Mouse (Mus musculus): ENCODE data around the gene Kirrel2. TPM values are rescaled to one million over a fixed set of nuclear protein-coding genes. Genes with fewer than 3 reads are reported as not detected.
"Not testable (repeated sequence)": the region's sequence is repeated elsewhere in the genome, so short reads cannot be mapped to it uniquely, and the experiment has no call there.

Gene Kirrel2
- not detected in 2 replicates for total RNA-seq (2015)
- not detected in 2 replicates for total RNA-seq (2017)

GRCm38 (mm10) chr7:30457629-30458330 is at the start of gene Kirrel2, which contains the start of gene Nphs1:
Gene Kirrel2, minus strand, starts transcription at chr7:30457690.
Gene Nphs1, plus strand, starts transcription at chr7:30458315.
- no peak for ATAC-seq (replicated peaks; ENCODE audit: poor library complexity)

- ATAC-seq (replicated peaks; ENCODE audit: poor library complexity) = not testable (repeated sequence)
Observed at GRCm38 (mm10) chr7:30501159-30501558, 43.7 kb upstream of the Kirrel2 start.

- ATAC-seq (replicated peaks; ENCODE audit: poor library complexity) = not testable (repeated sequence)
Observed at GRCm38 (mm10) chr7:30495506-30496042, 38.1 kb upstream of the Kirrel2 start.

- no peak for ATAC-seq (replicated peaks; ENCODE audit: poor library complexity)
Observed at GRCm38 (mm10) chr7:30493401-30493931, 36.0 kb upstream of the Kirrel2 start, which contains the start of gene Prodh2. Gene Prodh2, plus strand, starts transcription at chr7:30493622.

- ATAC-seq (replicated peaks; ENCODE audit: poor library complexity) = peak; percentile 92
Observed at GRCm38 (mm10) chr7:30492765-30493164, 35.3 kb upstream of the Kirrel2 start.

DNA sequence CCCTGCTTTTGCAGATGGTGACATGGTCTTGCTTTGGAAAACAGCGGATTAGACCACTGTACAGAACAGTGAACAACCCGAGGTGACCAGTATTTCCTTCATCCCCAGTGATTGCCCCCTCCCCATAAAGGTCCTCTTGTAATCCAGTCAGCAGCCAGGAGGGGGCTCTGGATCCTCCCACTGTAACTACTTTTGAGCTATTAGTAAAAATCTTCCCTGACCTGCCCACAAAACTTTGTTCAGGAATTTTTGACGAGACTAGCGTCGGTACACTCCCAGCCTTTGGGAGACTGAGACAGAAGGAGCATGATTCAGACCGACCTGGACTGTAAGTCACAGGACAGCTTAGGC is 33.4 kb upstream of the Kirrel2 start:
- no peak for ATAC-seq (replicated peaks; ENCODE audit: poor library complexity)

DNA sequence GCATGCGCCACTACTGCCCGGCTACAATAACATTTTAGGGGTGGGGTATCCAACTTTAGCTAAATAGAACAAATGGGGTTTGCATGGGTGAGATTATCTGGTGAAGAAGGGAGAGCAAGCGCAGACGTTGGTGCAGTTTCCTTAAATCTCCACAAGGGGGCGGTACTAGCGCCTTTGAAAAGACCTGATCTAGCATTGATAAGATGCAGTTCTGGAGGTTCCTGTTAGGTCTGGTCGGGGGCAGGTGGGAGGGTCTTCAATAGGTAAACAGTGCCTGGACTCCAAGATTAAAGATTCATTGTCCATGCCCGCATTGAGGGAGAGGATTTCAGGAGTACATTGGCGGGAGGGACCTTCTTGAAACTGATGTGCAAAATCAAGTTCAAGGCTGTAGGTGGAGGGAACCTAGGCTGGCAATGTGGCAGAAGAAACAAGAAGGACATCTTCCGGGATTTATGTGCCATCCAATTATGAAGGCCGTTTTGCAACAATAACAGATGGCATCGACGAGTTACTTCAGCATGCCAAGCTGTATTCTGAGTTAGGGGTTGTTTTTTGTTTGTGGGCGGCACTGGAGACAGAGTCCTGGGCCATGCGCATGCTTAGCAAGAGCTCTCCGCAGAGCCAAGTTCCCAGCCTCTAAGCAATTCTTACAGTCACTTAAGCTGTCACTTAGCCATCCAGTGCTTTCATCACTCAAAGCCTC is 32.9 kb upstream of the Kirrel2 start:
- peak; percentile 64 for ATAC-seq (replicated peaks; ENCODE audit: poor library complexity)

- peak; percentile 64 for ATAC-seq (replicated peaks; ENCODE audit: poor library complexity)
Observed at GRCm38 (mm10) chr7:30484250-30484649, 26.8 kb upstream of the Kirrel2 start.

DNA sequence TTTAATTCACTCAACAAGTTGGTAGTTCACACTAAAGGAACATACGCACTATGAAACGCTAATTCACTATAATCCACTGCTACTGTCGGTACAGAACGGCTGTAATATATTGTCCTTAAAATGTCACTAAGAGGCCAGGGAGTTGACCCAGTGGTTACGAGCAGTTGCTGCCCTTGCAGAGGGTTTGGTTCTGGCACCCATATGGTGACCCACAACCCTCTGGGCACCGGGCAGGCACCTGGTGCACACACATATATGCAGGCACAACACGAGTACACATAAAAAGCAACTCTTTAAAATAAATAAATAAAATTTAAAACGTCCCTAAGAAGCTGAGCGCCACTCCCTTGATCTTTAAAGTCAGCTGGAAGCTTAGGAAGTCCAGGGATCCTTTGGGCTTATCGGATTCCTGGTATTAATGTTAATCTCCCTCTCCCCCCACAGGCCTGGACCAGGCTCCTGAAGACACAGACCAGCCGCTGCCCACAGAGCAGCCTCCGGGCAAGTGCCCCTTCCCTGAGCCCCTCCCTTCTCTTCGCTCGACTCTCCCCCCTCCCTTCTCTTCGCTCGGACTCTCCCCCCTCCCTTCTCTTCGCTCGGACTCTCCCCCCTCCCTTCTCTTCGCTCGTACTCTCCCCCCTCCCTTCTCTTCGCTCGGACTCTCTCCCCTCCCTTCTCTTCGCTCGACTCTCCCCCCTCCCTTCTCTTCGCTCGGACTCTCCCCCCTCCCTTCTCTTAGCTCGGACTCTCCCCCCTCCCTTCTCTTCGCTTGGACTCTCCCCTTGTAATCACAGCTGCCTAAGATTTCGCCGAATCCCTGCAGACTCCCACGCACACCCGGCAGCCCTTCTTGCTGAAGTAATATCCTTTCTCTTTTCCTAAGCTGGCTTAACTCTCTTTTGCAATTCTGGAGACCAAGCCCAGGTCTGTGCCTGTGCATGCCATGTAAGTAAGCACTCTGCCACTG is 20.2 kb upstream of the Kirrel2 start:
- ATAC-seq (replicated peaks; ENCODE audit: poor library complexity) = no peak

DNA sequence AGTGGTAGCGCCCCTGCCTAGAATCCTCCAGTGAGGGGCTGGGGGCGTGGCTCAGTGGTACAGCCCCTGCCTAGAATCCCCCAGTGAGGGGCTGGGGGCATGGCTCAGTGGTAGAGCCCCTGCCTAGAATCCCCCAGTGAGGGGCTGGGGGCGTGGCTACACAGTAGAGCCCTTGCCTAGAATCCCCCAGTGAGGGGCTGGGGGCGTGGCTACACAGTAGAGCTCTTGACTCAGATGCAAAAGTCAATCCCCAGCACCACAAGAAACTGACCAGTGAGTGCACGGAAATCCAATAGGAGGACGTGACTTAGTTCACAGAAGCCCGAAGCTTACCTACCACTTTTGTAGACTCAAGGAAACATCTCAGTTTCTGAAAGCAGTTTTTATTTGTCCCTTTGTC is 18.6 kb upstream of the Kirrel2 start:
- not testable (repeated sequence) for ATAC-seq (replicated peaks; ENCODE audit: poor library complexity)

GRCm38 (mm10) chr7:30474999-30475398 is 17.5 kb upstream of the Kirrel2 start:
- ATAC-seq (replicated peaks; ENCODE audit: poor library complexity) = no peak

DNA sequence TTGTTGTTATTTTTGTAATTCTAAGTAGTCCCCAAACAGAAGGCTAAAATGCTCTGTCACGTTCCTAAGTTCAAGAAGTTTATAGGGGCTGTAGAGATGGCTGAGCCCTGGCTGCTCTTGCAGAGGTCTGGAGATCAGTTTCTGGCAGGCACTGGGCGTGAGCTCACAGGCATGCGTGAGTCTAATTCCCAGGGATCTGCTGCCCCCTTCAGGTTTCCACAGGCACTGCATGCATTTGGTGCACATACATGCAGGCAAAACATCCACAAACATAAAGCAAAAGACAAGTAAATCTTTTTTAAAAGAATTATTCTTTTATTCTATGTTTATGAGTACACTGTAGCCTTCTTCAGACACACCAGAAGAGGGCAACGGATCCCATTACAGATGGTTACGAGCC is 14.9 kb upstream of the Kirrel2 start:
- ATAC-seq (replicated peaks; ENCODE audit: poor library complexity) = peak; percentile 91

GRCm38 (mm10) chr7:30464816-30465300 is 7.4 kb upstream of the Kirrel2 start:
- ATAC-seq (replicated peaks; ENCODE audit: poor library complexity) = no peak

DNA sequence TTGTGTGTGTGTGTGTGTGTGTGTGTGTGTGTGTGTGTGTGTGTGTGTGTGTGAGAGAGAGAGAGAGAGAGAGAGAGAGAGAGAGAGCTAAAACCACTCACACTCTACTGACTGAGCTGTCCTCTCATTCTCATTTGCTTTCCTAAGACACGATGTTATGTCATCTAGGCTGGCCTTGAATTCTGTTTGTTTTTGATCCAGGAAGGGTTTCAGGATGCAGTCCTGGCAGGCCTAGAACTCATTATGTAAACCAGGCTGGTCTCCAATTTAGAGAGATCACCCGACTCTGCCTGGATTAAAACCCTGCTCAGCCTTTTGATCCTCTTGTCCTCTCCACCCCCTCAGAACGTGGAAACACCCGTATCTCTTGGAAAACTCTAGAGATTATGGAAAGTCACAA is 6.5 kb upstream of the Kirrel2 start:
- ATAC-seq (replicated peaks; ENCODE audit: poor library complexity) = no peak

- ATAC-seq (replicated peaks; ENCODE audit: poor library complexity) = no peak
Observed at GRCm38 (mm10) chr7:30463568-30463967, 6.1 kb upstream of the Kirrel2 start.

DNA sequence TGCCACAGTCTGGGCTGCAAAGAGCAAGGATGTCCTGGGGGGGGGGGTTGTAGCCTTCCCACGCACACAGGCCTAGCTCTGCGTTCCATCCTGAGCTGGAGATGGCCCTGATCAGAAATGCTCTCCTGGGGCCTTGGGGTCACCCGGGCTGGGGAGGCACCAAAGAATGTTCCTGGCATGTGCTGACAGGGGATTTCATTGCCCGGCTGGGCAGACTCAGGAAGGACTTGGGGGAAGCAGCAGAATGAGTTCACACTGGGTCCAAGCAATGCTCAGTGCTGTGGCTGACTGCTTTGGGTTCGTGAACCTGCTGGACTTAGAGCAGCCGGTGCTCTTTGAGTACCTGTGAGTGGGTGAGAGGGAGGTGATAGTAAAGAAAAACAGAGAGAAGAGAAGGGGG is 2.0 kb upstream of the Kirrel2 start:
- ATAC-seq (replicated peaks; ENCODE audit: poor library complexity) = no peak

DNA sequence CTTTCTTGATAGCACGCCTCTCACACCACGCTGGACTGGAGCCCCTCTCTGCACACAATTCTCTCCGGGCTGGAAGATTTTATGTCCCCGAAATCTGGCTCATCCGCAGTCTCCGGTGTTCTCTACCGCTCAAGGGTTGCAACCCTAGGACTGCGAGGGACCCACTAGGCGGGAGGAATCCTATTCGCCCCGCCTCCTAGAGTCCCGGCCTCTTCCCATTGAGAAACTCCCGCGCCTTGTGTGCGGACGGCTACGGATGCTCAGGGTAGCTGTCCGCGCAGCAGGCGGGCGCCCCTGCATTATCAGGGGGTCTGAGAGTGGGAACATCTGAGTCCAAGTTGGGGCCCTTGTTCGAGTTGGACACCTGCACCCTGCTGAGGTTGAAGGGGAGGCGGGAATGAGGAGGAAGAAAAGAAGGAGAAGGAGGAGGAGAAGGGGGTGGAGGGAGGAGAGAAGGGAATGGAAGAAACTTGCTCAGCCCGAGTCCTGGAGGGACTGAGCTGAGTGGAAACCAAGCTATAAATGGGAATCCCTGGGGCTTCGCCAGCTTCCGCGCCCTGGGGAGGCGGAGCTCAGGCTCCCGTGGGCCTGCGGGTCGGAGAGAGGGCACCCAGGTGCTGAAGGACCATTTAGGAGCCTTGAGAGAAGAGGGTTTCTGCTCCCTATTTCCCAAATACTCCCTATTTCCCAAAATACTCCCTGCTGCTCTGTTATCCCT is 420 bp downstream of the Kirrel2 start:
- ATAC-seq (replicated peaks; ENCODE audit: poor library complexity) = no peak

GRCm38 (mm10) chr7:30456487-30456886 is 1.0 kb downstream of the Kirrel2 start:
- ATAC-seq (replicated peaks; ENCODE audit: poor library complexity) = no peak

GRCm38 (mm10) chr7:30454259-30454658 is 3.2 kb downstream of the Kirrel2 start:
- peak; percentile 52 for ATAC-seq (replicated peaks; ENCODE audit: poor library complexity)

DNA sequence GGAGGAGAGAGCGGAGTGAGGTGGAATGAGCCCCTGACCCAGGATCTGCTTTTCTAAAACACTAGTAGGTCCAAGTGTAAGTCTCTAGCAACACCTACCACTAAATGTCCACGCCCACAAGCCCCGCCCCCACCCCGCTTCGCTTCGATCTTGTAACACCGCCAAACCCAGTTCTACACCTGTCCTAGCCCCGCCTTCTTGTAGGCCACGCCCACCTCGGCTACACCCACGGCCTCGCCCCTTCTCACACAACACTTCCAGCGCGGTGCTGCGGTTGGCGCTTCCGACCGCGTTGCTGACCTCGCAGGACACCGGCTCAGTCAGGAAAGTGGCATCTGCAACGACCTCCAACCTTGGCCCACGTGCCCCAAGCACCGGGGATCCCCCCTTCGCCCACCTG is 3.7 kb downstream of the Kirrel2 start:
- peak; percentile 81 for ATAC-seq (replicated peaks; ENCODE audit: poor library complexity)

Measured in megakaryocyte progenitor cell, adult 5-6 weeks (primary cell).